In genomic region chr10:117793436-117794030, GRCm38 (mm10) we compare ENCODE assay signal across 8 mouse cellular contexts. TPM values are rescaled to one million over a fixed set of nuclear protein-coding genes. Genes with fewer than 3 reads are reported as not detected.
DNase-seq lines count a peak whose midpoint lies in the region; ATAC-seq and TF ChIP-seq lines count a peak whose summit lies in the region.

No protein-coding gene starts in this region.

- H3K4me1 ChIP-seq in heart, adult 2 months (ENCODE audit: control insufficient read depth, insufficient read depth, low read length): no peaks in the 10 kb centered on the region
- H3K4me1 ChIP-seq in ES-Bruce4 (ENCODE audit: control insufficient read depth, insufficient read depth, low read length): no peaks in the 10 kb centered on the region
- H3K4me1 ChIP-seq in forebrain, embryonic 13.5 days: peaks cover 20% of the 10 kb centered on the region
- H3K4me1 ChIP-seq in liver, embryonic 16.5 days (ENCODE audit: control insufficient read depth, low read depth, low read length): peaks cover 16% of the 10 kb centered on the region

- no peak overlapping the region for H3K9ac ChIP-seq in heart, adult 2 months (ENCODE audit: low read depth, low read length)
- H3K9ac ChIP-seq in ES-Bruce4 (ENCODE audit: low read depth, poor library complexity, severe bottlenecking): peak overlapping the region; percentile 44
- H3K9ac ChIP-seq in forebrain, embryonic 13.5 days: no peak overlapping the region
- H3K9ac ChIP-seq in liver, embryonic 16.5 days (ENCODE audit: low read depth, low read length): peak overlapping the region; percentile 59; the same call in 1 of the 2 replicates

- H3K27ac ChIP-seq in heart, adult 2 months: peak overlapping the region; percentile 87
- peak overlapping the region; percentile 89 for H3K27ac ChIP-seq in ES-Bruce4 (ENCODE audit: insufficient read depth, low read length)
- no peak overlapping the region for H3K27ac ChIP-seq in forebrain, embryonic 13.5 days
- peak overlapping the region; percentile 78 for H3K27ac ChIP-seq in liver, embryonic 16.5 days (ENCODE audit: low read length)

- H3K27me3 ChIP-seq in heart, adult 2 months (ENCODE audit: control insufficient read depth, insufficient read depth, low read length): no peaks in the 10 kb centered on the region
- no peaks in the 10 kb centered on the region for H3K27me3 ChIP-seq in ES-Bruce4 (ENCODE audit: control insufficient read depth, insufficient read depth, low read length, poor library complexity, severe bottlenecking)
- no peaks in the 10 kb centered on the region for H3K27me3 ChIP-seq in forebrain, embryonic 13.5 days
- H3K27me3 ChIP-seq in liver, embryonic 16.5 days (ENCODE audit: control insufficient read depth, insufficient read depth, low read depth, low read length): no peaks in the 10 kb centered on the region

- 53% methylated on average over 11 of the region's 11 CpGs for WGBS in heart, adult 2 months
- WGBS in forebrain, embryonic 13.5 days: 81% methylated on average over 11 of the region's 11 CpGs
- 52% methylated on average over 11 of the region's 11 CpGs for WGBS in liver, embryonic 16.5 days (ENCODE audit: insufficient replicate concordance)

- no peaks in the 10 kb centered on the region for H3K9me3 ChIP-seq in ES-Bruce4 (replicated peaks; ENCODE audit: control insufficient read depth, insufficient read depth, low read length, poor library complexity, severe bottlenecking)
- H3K9me3 ChIP-seq in forebrain, embryonic 13.5 days (replicated peaks): peaks cover 3% of the 10 kb centered on the region; the same call in 1 of the 2 replicates
- no peaks in the 10 kb centered on the region for H3K9me3 ChIP-seq in liver, embryonic 16.5 days (replicated peaks; ENCODE audit: control insufficient read depth, low read length)

- no peaks in the 10 kb centered on the region for H3K36me3 ChIP-seq in heart, adult 2 months (ENCODE audit: control insufficient read depth, insufficient read depth, low read length)
- H3K36me3 ChIP-seq in ES-Bruce4 (ENCODE audit: control insufficient read depth, insufficient read depth, low read length, poor library complexity, severe bottlenecking): peaks cover 8% of the 10 kb centered on the region; the same call in 1 of the 2 replicates
- H3K36me3 ChIP-seq in forebrain, embryonic 13.5 days (ENCODE audit: poor library complexity, severe bottlenecking): peaks cover 2% of the 10 kb centered on the region; the same call in 1 of the 2 replicates
- H3K36me3 ChIP-seq in liver, embryonic 16.5 days (ENCODE audit: control insufficient read depth, insufficient read depth): no peaks in the 10 kb centered on the region; the same call in 1 of the 2 replicates

- H3K4me2 ChIP-seq in forebrain, embryonic 13.5 days: peak overlapping the region; percentile 90
- peak overlapping the region; percentile 77 for H3K4me2 ChIP-seq in liver, embryonic 16.5 days (ENCODE audit: low read depth, low read length)

- ATAC-seq in forebrain, embryonic 13.5 days: no peak
- ATAC-seq in liver, embryonic 16.5 days (ENCODE audit: low read depth): no peak

- no peak for TF ChIP-seq CTCF in heart, adult 2 months (IDR thresholded peaks at IDR 0.05)
- TF ChIP-seq CTCF in ES-Bruce4 (IDR thresholded peaks at IDR 0.05; ENCODE audit: low read depth, low read length): no peak

- no peak for DNase-seq in heart, adult 2 months
- no peak for DNase-seq in heart, postnatal 36 days
- no peak for DNase-seq in spleen, postnatal 4 days (ENCODE audit: low spot score in 2 of 2)
- no peak for DNase-seq in thymus, postnatal 10 days (ENCODE audit: low spot score in 2 of 2)
- no peak for DNase-seq in kidney, postnatal 10 days

- intact Hi-C loops in heart, adult 2 months (cut with DNase I): loop anchor here (2.0 kb wide), 3 partner anchors 51 to 317 kb away; no protein-coding TSS in a partner anchor
- intact Hi-C loops in heart, postnatal 36 days (cut with DNase I): loop anchor here (2.0 to 5.0 kb wide), 4 partner anchors 51 to 317 kb away; no protein-coding TSS in a partner anchor

- TF ChIP-seq POLR2A in heart, adult 2 months (IDR thresholded peaks at IDR 0.05; ENCODE audit: insufficient read depth, low read depth, low read length): no peak
- TF ChIP-seq POLR2A in ES-Bruce4 (IDR thresholded peaks at IDR 0.05; ENCODE audit: insufficient read depth, low read length): no peak

- no peak for TF ChIP-seq EP300 in heart, adult 2 months (IDR thresholded peaks at IDR 0.05; ENCODE audit: insufficient read depth, low read depth, low read length)
- 0 out of 2 replicates have a peak, but pooled peaks have one; percentile 7 for TF ChIP-seq EP300 in ES-Bruce4 (IDR thresholded peaks at IDR 0.05; ENCODE audit: insufficient read depth, low read depth, low read length)

- peaks cover 2% of the 10 kb centered on the region for H3K79me2 ChIP-seq in heart, adult 2 months (replicated peaks; ENCODE audit: control insufficient read depth, insufficient read depth, low read length)

- H3K4me3 ChIP-seq in heart, adult 2 months: no peak overlapping the region
- H3K4me3 ChIP-seq in ES-Bruce4 (ENCODE audit: low read depth, low read length): peak overlapping the region; percentile 4; the same call in 1 of the 2 replicates
- H3K4me3 ChIP-seq in forebrain, embryonic 13.5 days: no peak overlapping the region
- H3K4me3 ChIP-seq in liver, embryonic 16.5 days (ENCODE audit: low read depth, low read length): peak overlapping the region; percentile 66

RNA-seq across cellular contexts. Expression of gene Nup107, which starts 1.0 kb away (rescaled TPM):
- 1 to 10 TPM; 7.0 to 8.6 TPM for total RNA-seq in heart, adult 2 months (2021)
- 4.9 and 6.7 TPM in 2 replicates for polyA plus RNA-seq in heart, adult 2 months (2012; rRNA removed)
- total RNA-seq in heart, postnatal 36 days (2021): 1 to 10 TPM; 6.6 to 9.0 TPM
- polyA plus RNA-seq in ES-Bruce4 (2011; ENCODE audit: insufficient read depth, insufficient read length, low read depth, missing spikeins): 119 and 134 TPM in 2 replicates
- polyA plus RNA-seq in forebrain, embryonic 13.5 days (2015; fragmentation: Nextera tagmentation; extraction: Ambion mirVana): 68.1 and 69.7 TPM in 2 replicates
- polyA plus RNA-seq in liver, embryonic 16.5 days (2015; fragmentation: Nextera tagmentation; extraction: Ambion mirVana): 30.0 and 30.3 TPM in 2 replicates

RNA-seq across cellular contexts. Expression of gene Slc35e3, which starts 47.4 kb away (rescaled TPM):
- total RNA-seq in heart, adult 2 months (2021): 1 to 10 TPM; 7.4 to 8.0 TPM
- polyA plus RNA-seq in heart, adult 2 months (2012; rRNA removed): 5.7 and 9.2 TPM in 2 replicates
- total RNA-seq in heart, postnatal 36 days (2021): 1 to 10 TPM; 6.4 to 8.8 TPM
- 19.7 and 25.0 TPM in 2 replicates for polyA plus RNA-seq in ES-Bruce4 (2011; ENCODE audit: insufficient read depth, insufficient read length, low read depth, missing spikeins)
- 25.5 and 26.2 TPM in 2 replicates for polyA plus RNA-seq in forebrain, embryonic 13.5 days (2015; fragmentation: Nextera tagmentation; extraction: Ambion mirVana)
- 2.3 and 2.5 TPM in 2 replicates for polyA plus RNA-seq in liver, embryonic 16.5 days (2015; fragmentation: Nextera tagmentation; extraction: Ambion mirVana)

RNA-seq across cellular contexts. Expression of gene Rap1b, which starts 52.3 kb away (rescaled TPM):
- total RNA-seq in heart, adult 2 months (2021): 10 to 100 TPM; 48.0 to 53.4 TPM
- 23.4 and 47.4 TPM in 2 replicates for polyA plus RNA-seq in heart, adult 2 months (2012; rRNA removed)
- total RNA-seq in heart, postnatal 36 days (2021): 10 to 100 TPM; 50.7 to 63.9 TPM
- 149 and 150 TPM in 2 replicates for polyA plus RNA-seq in ES-Bruce4 (2011; ENCODE audit: insufficient read depth, insufficient read length, low read depth, missing spikeins)
- polyA plus RNA-seq in forebrain, embryonic 13.5 days (2015; fragmentation: Nextera tagmentation; extraction: Ambion mirVana): 123 and 129 TPM in 2 replicates
- polyA plus RNA-seq in liver, embryonic 16.5 days (2015; fragmentation: Nextera tagmentation; extraction: Ambion mirVana): 87.0 and 91.8 TPM in 2 replicates

Comparison
In these comparisons a context has a peak if more than half of its experiments do, and no peak if none do; other contexts are left out.
1. H3K4me3 ChIP-seq: peak in ES-Bruce4 (single experiment) and liver, embryonic 16.5 days (single experiment); none in heart, adult 2 months (single experiment) and forebrain, embryonic 13.5 days (single experiment).
2. H3K9ac ChIP-seq: peak in ES-Bruce4 (single experiment) and liver, embryonic 16.5 days (single experiment); none in heart, adult 2 months (single experiment) and forebrain, embryonic 13.5 days (single experiment).